ENCODE assay signal across 10 mouse cellular contexts in genomic region chr13:56132326-56132936, GRCm38 (mm10). TPM values are rescaled to one million over a fixed set of nuclear protein-coding genes. Genes with fewer than 3 reads are reported as not detected.
DNase-seq lines count a peak whose midpoint lies in the region; ATAC-seq and TF ChIP-seq lines count a peak whose summit lies in the region.
"Had no signal": no experiment of that assay in that cellular context is flagged by ENCODE, and none has a peak within 500 bp of the region (broad histone marks: within the 10 kb centered on the region; RNA-seq: fewer than 3 reads in every experiment).

No protein-coding gene starts in this region.

- no peak overlapping the region for H3K9ac ChIP-seq in stomach, embryonic 14.5 days (replicated peaks; ENCODE audit: low read depth, low read length)
- no peak overlapping the region for H3K9ac ChIP-seq in stomach, postnatal 0 days (ENCODE audit: low read length)

- H3K4me3 ChIP-seq in stomach, embryonic 14.5 days (ENCODE audit: low read depth, low read length): no peak overlapping the region
- H3K4me3 ChIP-seq in stomach, postnatal 0 days (ENCODE audit: low read depth, low read length): no peak overlapping the region
- H3K4me3 ChIP-seq in megakaryocyte, embryonic 14.5 days (replicated peaks): peak overlapping the region; percentile 84
- H3K4me3 ChIP-seq: embryonic facial prominence, embryonic 13.5 days had no signal

- WGBS in stomach, embryonic 14.5 days: 72% methylated on average over 11 of the region's 11 CpGs
- 58% methylated on average over 11 of the region's 11 CpGs for WGBS in stomach, postnatal 0 days

- no peak for TF ChIP-seq CTCF in stomach, postnatal 0 days (IDR thresholded peaks at IDR 0.05; ENCODE audit: low read depth)

- TF ChIP-seq EP300 in stomach, postnatal 0 days (optimal IDR thresholded peaks at IDR 0.05): no peak

- H3K36me3 ChIP-seq in stomach, embryonic 14.5 days (ENCODE audit: control insufficient read depth, insufficient read depth, low read length): peaks cover 19% of the 10 kb centered on the region
- peaks cover 3% of the 10 kb centered on the region; the same call in 1 of the 2 replicates for H3K36me3 ChIP-seq in stomach, postnatal 0 days (ENCODE audit: control insufficient read depth, insufficient read depth, low read length)
- peaks cover 37% of the 10 kb centered on the region for H3K36me3 ChIP-seq in megakaryocyte, embryonic 14.5 days (replicated peaks; ENCODE audit: low read length)

- H3K9me3 ChIP-seq in stomach, embryonic 14.5 days (ENCODE audit: control insufficient read depth, low read depth, low read length): no peaks in the 10 kb centered on the region
- no peaks in the 10 kb centered on the region for H3K9me3 ChIP-seq in stomach, postnatal 0 days (ENCODE audit: control insufficient read depth, low read length)
- H3K9me3 ChIP-seq in megakaryocyte, embryonic 14.5 days: no peaks in the 10 kb centered on the region
- H3K9me3 ChIP-seq: embryonic facial prominence, embryonic 13.5 days had no signal

- no peak for ATAC-seq in stomach, embryonic 14.5 days (ENCODE audit: insufficient number of reproducible peaks, insufficient read depth, low FRiP score, low read depth)
- no peak for ATAC-seq in stomach, postnatal 0 days (ENCODE audit: low FRiP score, low TSS enrichment)
- no peak for ATAC-seq in cerebellum, adult (ENCODE audit: insufficient number of reproducible peaks, low FRiP score, low TSS enrichment)

- no peaks in the 10 kb centered on the region for H3K27me3 ChIP-seq in stomach, embryonic 14.5 days (ENCODE audit: control insufficient read depth, insufficient read depth, low read length)
- no peaks in the 10 kb centered on the region for H3K27me3 ChIP-seq in stomach, postnatal 0 days (ENCODE audit: control insufficient read depth, insufficient read depth, low read length)
- H3K27me3 ChIP-seq in megakaryocyte, embryonic 14.5 days (replicated peaks): no peaks in the 10 kb centered on the region
- H3K27me3 ChIP-seq: embryonic facial prominence, embryonic 13.5 days had no signal

- H3K4me1 ChIP-seq in stomach, embryonic 14.5 days (ENCODE audit: control insufficient read depth, insufficient read depth, low read length): peaks cover 24% of the 10 kb centered on the region
- H3K4me1 ChIP-seq in stomach, postnatal 0 days (replicated peaks; ENCODE audit: control insufficient read depth, insufficient read depth): peaks cover 12% of the 10 kb centered on the region; the same call in 1 of the 2 replicates
- H3K4me1 ChIP-seq in megakaryocyte, embryonic 14.5 days: peaks cover 63% of the 10 kb centered on the region

- peak; percentile 85 for DNase-seq in heart, adult 11 months
- DNase-seq in heart, postnatal 14 days: no peak
- DNase-seq in stomach, postnatal 0 days (ENCODE audit: low spot score): no peak
- DNase-seq in MN1 (ENCODE audit: low spot score): no peak
- no peak for DNase-seq in right cerebral cortex, postnatal 36 days (ENCODE audit: low spot score in 2 of 2)
- DNase-seq: heart, postnatal 10 days had no signal

- H3K4me2 ChIP-seq in stomach, embryonic 14.5 days (replicated peaks; ENCODE audit: low read depth, low read length): peak overlapping the region; percentile 79; the same call in 1 of the 2 replicates
- no peak overlapping the region for H3K4me2 ChIP-seq in stomach, postnatal 0 days (replicated peaks; ENCODE audit: low read depth)

- intact Hi-C loops in heart, postnatal 14 days (cut with DNase I): loop anchor here (5.0 kb wide), 1 partner anchor 40 kb away; no protein-coding TSS in a partner anchor

- H3K27ac ChIP-seq in stomach, embryonic 14.5 days (ENCODE audit: low read length): no peak overlapping the region
- no peak overlapping the region for H3K27ac ChIP-seq in stomach, postnatal 0 days (replicated peaks)
- H3K27ac ChIP-seq: embryonic facial prominence, embryonic 13.5 days had no signal

RNA-seq across cellular contexts. Expression of gene H2afy, which starts 3.7 kb away (rescaled TPM):
- 10 to 100 TPM; 68.3 to 68.5 TPM for total RNA-seq in heart, postnatal 14 days (2021)
- 375 and 402 TPM in 2 replicates for polyA plus RNA-seq in stomach, embryonic 14.5 days (2014; fragmentation: Nextera tagmentation; extraction: Ambion mirVana)
- polyA plus RNA-seq in stomach, postnatal 0 days (2015; fragmentation: Nextera tagmentation; extraction: Ambion mirVana): 150 and 157 TPM in 2 replicates
- 149 and 331 TPM in 2 replicates for polyA plus RNA-seq in megakaryocyte, embryonic 14.5 days (2012; ENCODE audit: insufficient read depth, low replicate concordance)

RNA-seq across cellular contexts. Expression of gene Tifab, which starts 46.3 kb away (rescaled TPM):
- total RNA-seq in heart, postnatal 14 days (2021): 1 to 10 TPM; 1.3 TPM
- 1.2 and 1.4 TPM in 2 replicates for polyA plus RNA-seq in stomach, embryonic 14.5 days (2014; fragmentation: Nextera tagmentation; extraction: Ambion mirVana)
- 2.1 and 2.4 TPM in 2 replicates for polyA plus RNA-seq in stomach, postnatal 0 days (2015; fragmentation: Nextera tagmentation; extraction: Ambion mirVana)
- polyA plus RNA-seq in megakaryocyte, embryonic 14.5 days (2012; ENCODE audit: insufficient read depth, low replicate concordance): 3.1 and 6.6 TPM in 2 replicates
